19 mouse cellular contexts compared by ENCODE assay signal in the genomic region with DNA sequence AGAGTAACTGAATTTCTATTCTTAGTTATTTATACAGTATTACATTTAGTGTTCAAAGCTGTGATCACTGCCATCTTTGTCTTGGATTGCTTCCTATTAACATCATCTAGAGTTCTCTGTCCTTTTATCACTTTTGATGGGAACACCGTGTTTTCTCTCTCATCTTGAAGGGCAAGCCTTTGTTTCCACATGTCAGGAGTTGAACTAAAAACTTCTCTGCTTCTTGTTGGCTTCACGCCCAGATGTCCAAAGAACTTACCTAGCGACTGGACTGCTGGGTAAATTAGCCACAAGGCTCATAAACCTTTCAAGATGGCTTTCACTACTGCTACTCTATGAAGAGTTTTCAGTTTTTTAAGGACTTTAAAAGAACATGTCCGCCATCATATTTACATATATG.
"Had no signal": no experiment of that assay in that cellular context is flagged by ENCODE, and none has a peak within 500 bp of the region (broad histone marks: within the 10 kb centered on the region; RNA-seq: fewer than 3 reads in every experiment).

No protein-coding gene starts in this region.

- H3K27me3 ChIP-seq: lung, embryonic 15.5 days; megakaryocyte, embryonic 14.5 days; midbrain, embryonic 13.5 days; neural tube, embryonic 13.5 days had no signal

- H3K27ac ChIP-seq: kidney, postnatal 0 days; layer of hippocampus, adult 2 months; left cerebral cortex, adult 2 months; liver, embryonic 14.5 days; lung, embryonic 15.5 days; midbrain, embryonic 10.5 days; midbrain, embryonic 13.5 days; neural tube, embryonic 13.5 days had no signal

- H3K4me2 ChIP-seq: liver, embryonic 11.5 days; lung, embryonic 15.5 days; midbrain, embryonic 13.5 days; neural tube, embryonic 13.5 days had no signal

- DNase-seq: kidney, adult 11 months; layer of hippocampus, adult 9-11 months; layer of hippocampus, postnatal 36 days; lung, adult 18-20 months; lung, postnatal 10 days; lung, postnatal 36 days; thymus, postnatal 25 days had no signal

- H3K36me3 ChIP-seq: midbrain, embryonic 13.5 days; neural tube, embryonic 13.5 days had no signal

- H3K9me3 ChIP-seq: lung, embryonic 15.5 days; megakaryocyte, embryonic 14.5 days; midbrain, embryonic 10.5 days; midbrain, embryonic 13.5 days; neural tube, embryonic 13.5 days had no signal

- H3K4me1 ChIP-seq: lung, embryonic 15.5 days; midbrain, embryonic 10.5 days had no signal

- H3K4me3 ChIP-seq: layer of hippocampus, adult 2 months; left cerebral cortex, adult 2 months; lung, embryonic 15.5 days; megakaryocyte, embryonic 14.5 days; midbrain, embryonic 10.5 days; midbrain, embryonic 13.5 days; myocyte; neural tube, embryonic 13.5 days had no signal

- ATAC-seq: midbrain, embryonic 13.5 days; midbrain, embryonic 16.5 days had no signal

- H3K9ac ChIP-seq: liver, embryonic 14.5 days; lung, embryonic 15.5 days; midbrain, embryonic 13.5 days; neural tube, embryonic 13.5 days had no signal
